8 mouse cellular contexts compared by ENCODE assay signal in the genomic region with DNA sequence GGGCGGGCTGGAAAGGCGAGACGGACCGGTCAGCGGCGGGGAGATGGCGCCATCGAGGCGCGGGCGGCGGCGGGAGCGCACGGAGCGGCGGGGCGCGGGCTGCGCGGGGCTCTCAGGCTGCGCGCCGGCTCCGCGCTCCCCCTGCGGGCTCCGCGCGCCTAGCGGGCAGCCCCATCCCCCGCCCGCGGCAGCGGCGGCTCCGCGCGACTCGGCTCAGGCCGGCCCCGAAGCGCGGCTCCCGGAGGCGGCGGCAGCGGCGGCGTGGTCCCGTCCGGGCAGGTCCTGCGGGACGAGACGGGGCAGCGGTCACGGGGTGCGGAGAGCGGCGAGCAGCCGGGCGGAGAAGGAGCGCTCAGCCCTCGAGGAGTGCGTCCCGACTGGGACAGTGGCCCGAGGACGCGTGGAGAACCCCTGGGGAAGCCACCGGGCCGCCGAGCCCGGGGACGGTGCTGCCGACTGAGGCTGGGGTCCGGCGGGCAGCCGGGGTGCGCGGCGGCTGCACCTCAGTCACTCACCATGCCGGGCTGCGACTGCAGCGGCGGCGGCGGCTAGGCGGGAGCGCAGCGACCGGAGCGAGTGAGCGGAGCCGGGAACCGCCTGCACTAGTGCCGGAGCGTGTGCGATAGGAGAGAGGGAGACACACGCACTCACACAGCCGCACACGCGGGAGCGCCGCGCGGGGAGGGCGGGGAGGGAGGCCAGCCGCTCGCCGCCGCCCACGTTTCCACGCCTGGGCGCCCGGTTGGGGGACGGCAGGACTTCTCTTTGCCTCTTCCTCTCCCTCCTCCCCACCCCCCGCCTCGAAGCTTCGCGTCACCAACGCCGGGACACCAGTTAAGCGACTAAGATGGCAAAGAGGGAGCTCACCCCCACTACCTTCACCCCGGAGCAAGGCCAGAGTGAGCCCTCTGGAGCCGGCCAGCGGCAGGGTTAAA. TPM values are rescaled to one million over a fixed set of nuclear protein-coding genes. Genes with fewer than 3 reads are reported as not detected.
DNase-seq lines count a peak whose midpoint lies in the region; ATAC-seq and TF ChIP-seq lines count a peak whose summit lies in the region.

No protein-coding gene starts in this region.

- peak overlapping the region; percentile 71 for H3K4me3 ChIP-seq in ES-Bruce4 (ENCODE audit: low read depth, low read length)
- H3K4me3 ChIP-seq in embryonic facial prominence, embryonic 14.5 days (ENCODE audit: low read depth, low read length), result peak overlapping the region; percentile 56
- H3K4me3 ChIP-seq in hindbrain, embryonic 14.5 days (replicated peaks; ENCODE audit: low read length), result peak overlapping the region; percentile 71
- H3K4me3 ChIP-seq in limb, embryonic 11.5 days (ENCODE audit: low read depth, low read length), result peak overlapping the region; percentile 48
- peak overlapping the region; percentile 59 for H3K4me3 ChIP-seq in neural tube, embryonic 11.5 days (ENCODE audit: low read depth, low read length)

- H3K4me2 ChIP-seq in embryonic facial prominence, embryonic 14.5 days (ENCODE audit: low read depth, low read length), result peak overlapping the region; percentile 92
- peak overlapping the region; percentile 89 for H3K4me2 ChIP-seq in hindbrain, embryonic 14.5 days (replicated peaks)
- H3K4me2 ChIP-seq in limb, embryonic 11.5 days (ENCODE audit: low read depth, severe bottlenecking), result peak overlapping the region; percentile 93
- peak overlapping the region; percentile 93 for H3K4me2 ChIP-seq in neural tube, embryonic 11.5 days (ENCODE audit: low read depth)

- no peak for TF ChIP-seq POLR2A in ES-Bruce4 (IDR thresholded peaks at IDR 0.05; ENCODE audit: insufficient read depth, low read length)

- no peaks in the 10 kb centered on the region for H3K4me1 ChIP-seq in ES-Bruce4 (ENCODE audit: control insufficient read depth, insufficient read depth, low read length)
- H3K4me1 ChIP-seq in embryonic facial prominence, embryonic 14.5 days (ENCODE audit: control insufficient read depth, insufficient read depth, low read length), result no peaks in the 10 kb centered on the region
- no peaks in the 10 kb centered on the region for H3K4me1 ChIP-seq in hindbrain, embryonic 14.5 days (replicated peaks; ENCODE audit: control insufficient read depth, insufficient read depth, low read length)
- 0 out of 2 replicates have a peak, but pooled peaks cover 3% of the 10 kb centered on the region for H3K4me1 ChIP-seq in limb, embryonic 11.5 days (ENCODE audit: control insufficient read depth, insufficient read depth, low read length)
- no peaks in the 10 kb centered on the region for H3K4me1 ChIP-seq in neural tube, embryonic 11.5 days (ENCODE audit: control insufficient read depth, insufficient read depth, low read length)

- H3K9ac ChIP-seq in ES-Bruce4 (ENCODE audit: low read depth, poor library complexity, severe bottlenecking), result peak overlapping the region; percentile 86
- peak overlapping the region; percentile 55 for H3K9ac ChIP-seq in embryonic facial prominence, embryonic 14.5 days (ENCODE audit: low read depth, low read length)
- H3K9ac ChIP-seq in hindbrain, embryonic 14.5 days, result peak overlapping the region; percentile 69
- H3K9ac ChIP-seq in limb, embryonic 11.5 days (ENCODE audit: low read length), result peak overlapping the region; percentile 45
- peak overlapping the region; percentile 64 for H3K9ac ChIP-seq in neural tube, embryonic 11.5 days (ENCODE audit: low read length)

- no peak; the same call in 1 of the 2 replicates for ATAC-seq in embryonic facial prominence, embryonic 14.5 days (ENCODE audit: low read depth)
- peak; percentile 76 for ATAC-seq in hindbrain, embryonic 14.5 days (ENCODE audit: low FRiP score)
- peak; percentile 29; the same call in 1 of the 2 replicates for ATAC-seq in limb, embryonic 11.5 days (ENCODE audit: insufficient number of reproducible peaks, low FRiP score, low TSS enrichment, low read depth)
- peak; percentile 73 for ATAC-seq in neural tube, embryonic 11.5 days (ENCODE audit: insufficient read depth, low FRiP score, low TSS enrichment)

- TF ChIP-seq EP300 in ES-Bruce4 (IDR thresholded peaks at IDR 0.05; ENCODE audit: insufficient read depth, low read depth, low read length), result no peak

- no peak for TF ChIP-seq CTCF in ES-Bruce4 (IDR thresholded peaks at IDR 0.05; ENCODE audit: low read depth, low read length)

- no peaks in the 10 kb centered on the region for H3K36me3 ChIP-seq in ES-Bruce4 (ENCODE audit: control insufficient read depth, insufficient read depth, low read length, poor library complexity, severe bottlenecking)
- no peaks in the 10 kb centered on the region for H3K36me3 ChIP-seq in embryonic facial prominence, embryonic 14.5 days (ENCODE audit: control insufficient read depth, insufficient read depth, low read length)
- no peaks in the 10 kb centered on the region for H3K36me3 ChIP-seq in hindbrain, embryonic 14.5 days (replicated peaks; ENCODE audit: control insufficient read depth, insufficient read depth)
- H3K36me3 ChIP-seq in limb, embryonic 11.5 days (ENCODE audit: control insufficient read depth, insufficient read depth, low read length), result no peaks in the 10 kb centered on the region
- no peaks in the 10 kb centered on the region for H3K36me3 ChIP-seq in neural tube, embryonic 11.5 days (ENCODE audit: control insufficient read depth, insufficient read depth, low read length)

- H3K27me3 ChIP-seq in ES-Bruce4 (ENCODE audit: control insufficient read depth, insufficient read depth, low read length, poor library complexity, severe bottlenecking), result peaks cover 15% of the 10 kb centered on the region
- H3K27me3 ChIP-seq in embryonic facial prominence, embryonic 14.5 days (replicated peaks; ENCODE audit: control insufficient read depth, insufficient read depth, low read length), result peaks cover 75% of the 10 kb centered on the region
- peaks cover 28% of the 10 kb centered on the region for H3K27me3 ChIP-seq in hindbrain, embryonic 14.5 days (ENCODE audit: control insufficient read depth, insufficient read depth, low read length)
- peaks cover 60% of the 10 kb centered on the region for H3K27me3 ChIP-seq in limb, embryonic 11.5 days (ENCODE audit: control insufficient read depth, insufficient read depth, low read length)
- peaks cover 39% of the 10 kb centered on the region for H3K27me3 ChIP-seq in neural tube, embryonic 11.5 days (ENCODE audit: control insufficient read depth, insufficient read depth, low read length)

- H3K9me3 ChIP-seq in ES-Bruce4 (replicated peaks; ENCODE audit: control insufficient read depth, insufficient read depth, low read length, poor library complexity, severe bottlenecking), result no peaks in the 10 kb centered on the region
- H3K9me3 ChIP-seq in embryonic facial prominence, embryonic 14.5 days (ENCODE audit: control insufficient read depth, low read length), result no peaks in the 10 kb centered on the region
- no peaks in the 10 kb centered on the region for H3K9me3 ChIP-seq in hindbrain, embryonic 14.5 days (ENCODE audit: control insufficient read depth, low read length)
- no peaks in the 10 kb centered on the region for H3K9me3 ChIP-seq in limb, embryonic 11.5 days (ENCODE audit: control insufficient read depth, low read length)
- no peaks in the 10 kb centered on the region for H3K9me3 ChIP-seq in neural tube, embryonic 11.5 days (ENCODE audit: control insufficient read depth, low read length)

- under 1% methylated on average over 23 of the region's 126 CpGs for WGBS in embryonic facial prominence, embryonic 14.5 days
- WGBS in hindbrain, embryonic 14.5 days, result 1% methylated on average over 75 of the region's 126 CpGs
- under 1% methylated on average over 69 of the region's 126 CpGs for WGBS in limb, embryonic 11.5 days
- under 1% methylated on average over 75 of the region's 126 CpGs for WGBS in neural tube, embryonic 11.5 days

- DNase-seq in cerebellum, postnatal 14 days, result peak; percentile 32 to 43
- DNase-seq in cerebellum, adult 9-10 months, result no peak
- DNase-seq in embryonic facial prominence, embryonic 14.5 days (ENCODE audit: low spot score), result peak; percentile 14
- DNase-seq in hindbrain, embryonic 14.5 days (ENCODE audit: low spot score), result peak; percentile 56
- DNase-seq in limb, embryonic 11.5 days (ENCODE audit: low spot score), result peak; percentile 55
- peak; percentile 65 for DNase-seq in neural tube, embryonic 11.5 days (ENCODE audit: low spot score)
- no peak for DNase-seq in spleen, postnatal 14 days (ENCODE audit: low spot score in 2 of 2)

- H3K27ac ChIP-seq in ES-Bruce4 (ENCODE audit: insufficient read depth, low read length), result no peak overlapping the region
- H3K27ac ChIP-seq in embryonic facial prominence, embryonic 14.5 days (replicated peaks; ENCODE audit: low read depth, low read length), result no peak overlapping the region
- peak overlapping the region; percentile 69 for H3K27ac ChIP-seq in hindbrain, embryonic 14.5 days
- no peak overlapping the region for H3K27ac ChIP-seq in limb, embryonic 11.5 days (replicated peaks; ENCODE audit: low read depth, low read length)
- 0 out of 2 replicates have a peak overlapping the region, but pooled peaks have one; percentile 8 for H3K27ac ChIP-seq in neural tube, embryonic 11.5 days (ENCODE audit: low read depth, low read length)

RNA-seq across cellular contexts. Expression of a gene that starts 0.5 kb away (rescaled TPM):
- polyA plus RNA-seq in ES-Bruce4 (2011; ENCODE audit: insufficient read depth, insufficient read length, low read depth, missing spikeins), result 4.6 and 5.2 TPM in 2 replicates
- polyA plus RNA-seq in embryonic facial prominence, embryonic 14.5 days (2014; fragmentation: Nextera tagmentation; extraction: Ambion mirVana), result 0.16 and 0.29 TPM in 2 replicates
- 8.0 and 8.5 TPM in 2 replicates for polyA plus RNA-seq in hindbrain, embryonic 14.5 days (2014; fragmentation: Nextera tagmentation; extraction: Ambion mirVana)
- polyA plus RNA-seq in limb, embryonic 11.5 days (2014; fragmentation: Nextera tagmentation; extraction: Ambion mirVana), result 0.15 TPM in 1 of 2 replicates, not detected in the other
- polyA plus RNA-seq in neural tube, embryonic 11.5 days (2014; fragmentation: Nextera tagmentation; extraction: Ambion mirVana), result 0.70 and 1.5 TPM in 2 replicates

Comparison
In these comparisons a context has a peak if more than half of its experiments do, and no peak if none do; other contexts are left out.
1. DNase-seq: peak in cerebellum, postnatal 14 days (2 of 2), embryonic facial prominence, embryonic 14.5 days (single experiment), hindbrain, embryonic 14.5 days (single experiment), limb, embryonic 11.5 days (single experiment) and neural tube, embryonic 11.5 days (single experiment); none in cerebellum, adult 9-10 months (single experiment) and spleen, postnatal 14 days (0 of 2).
2. H3K27ac ChIP-seq: peak in hindbrain, embryonic 14.5 days (single experiment) and neural tube, embryonic 11.5 days (single experiment); none in ES-Bruce4 (single experiment), embryonic facial prominence, embryonic 14.5 days (single experiment) and limb, embryonic 11.5 days (single experiment).
3. Peak in every context shown above with its lines, with median percentiles within 50 percentile points of each other: H3K4me3 ChIP-seq, H3K9ac ChIP-seq and H3K4me2 ChIP-seq.